Mouse (Mus musculus) liver, embryonic 11.5 days (tissue): Measurements from ENCODE around the gene Pafah2. TPM values are rescaled to one million over a fixed set of nuclear protein-coding genes. Genes with fewer than 3 reads are reported as not detected.

Experiments used
- ATAC-seq: fragments of 200-750 bp; cut with Nextera tagmentation; replicated peaks from 2 replicates; pipeline ENCODE4 v1.8.0; 2017; ENCODE audit warnings: moderate number of reproducible peaks, mild to moderate bottlenecking, moderate TSS enrichment, moderate library complexity; ENCODE audit not compliant: low FRiP score
- DNase-seq: peaks from one replicate; pipeline ENCODE4 v3.0.0-alpha.2; 2017; ENCODE audit warnings: low spot score
- H3K27ac ChIP-seq: fragments of 300-500 bp; sonication (generic); 2 replicates; pipeline ENCODE4 v1.5.1; 2014; ENCODE audit warnings: mild to moderate bottlenecking, low read depth, low read length, control low read depth
- H3K27me3 ChIP-seq: fragments of 300-500 bp; sonication (generic); replicated peaks from 2 replicates; pipeline ENCODE4 v1.6.1; 2014; ENCODE audit warnings: low read length, mixed read lengths; ENCODE audit not compliant: control insufficient read depth, insufficient read depth
- H3K36me3 ChIP-seq: fragments of 300-500 bp; sonication (generic); 2 replicates; pipeline ENCODE4 v1.6.1; 2014; ENCODE audit warnings: mild to moderate bottlenecking, low read length, moderate library complexity, mixed read lengths; ENCODE audit not compliant: control insufficient read depth, insufficient read depth
- H3K4me1 ChIP-seq: fragments of 300-500 bp; sonication (generic); replicated peaks from 2 replicates; pipeline ENCODE4 v1.6.1; 2014; ENCODE audit warnings: low read length, mixed read lengths; ENCODE audit not compliant: control insufficient read depth, insufficient read depth
- H3K4me2 ChIP-seq: fragments of 300-500 bp; sonication (generic); 2 replicates; pipeline ENCODE4 v1.6.1; 2014; ENCODE audit warnings: mild to moderate bottlenecking, control low read depth, moderate library complexity
- H3K4me3 ChIP-seq: fragments of 300-500 bp; sonication (generic); 2 replicates; pipeline ENCODE4 v1.5.1; 2014; ENCODE audit warnings: low read depth, low read length, control low read depth
- H3K9ac ChIP-seq: fragments of 300-500 bp; sonication (generic); 2 replicates; pipeline ENCODE4 v1.6.1; 2014; ENCODE audit warnings: low read depth, low read length, control low read depth
- H3K9me3 ChIP-seq: fragments of 300-500 bp; sonication (generic); 2 replicates; pipeline ENCODE4 v1.6.1; 2016; ENCODE audit warnings: low read length, inconsistent platforms, mixed read lengths; ENCODE audit not compliant: control insufficient read depth
- WGBS: fragments of 180-500 bp; shearing (Covaris S2); extraction: QIAGEN DNeasy Blood & Tissue Kit; methylation state at CpG from one replicate; pipeline ENCODE4 v1.1.7; 2014; 5-methylcytosine and 5-hydroxymethylcytosine counted together
- polyA plus RNA-seq: library from polyadenylated mRNA; unstranded; fragments of >200 nt; fragmentation: Nextera tagmentation; extraction: Ambion mirVana; gene quantifications from 2 replicates; pipeline ENCODE4 v1.2.1, GENCODE M21; 2014

Pafah2 gene
- polyA plus RNA-seq, 1 experiment from 2014 or later = 7.9 TPM

DNA sequence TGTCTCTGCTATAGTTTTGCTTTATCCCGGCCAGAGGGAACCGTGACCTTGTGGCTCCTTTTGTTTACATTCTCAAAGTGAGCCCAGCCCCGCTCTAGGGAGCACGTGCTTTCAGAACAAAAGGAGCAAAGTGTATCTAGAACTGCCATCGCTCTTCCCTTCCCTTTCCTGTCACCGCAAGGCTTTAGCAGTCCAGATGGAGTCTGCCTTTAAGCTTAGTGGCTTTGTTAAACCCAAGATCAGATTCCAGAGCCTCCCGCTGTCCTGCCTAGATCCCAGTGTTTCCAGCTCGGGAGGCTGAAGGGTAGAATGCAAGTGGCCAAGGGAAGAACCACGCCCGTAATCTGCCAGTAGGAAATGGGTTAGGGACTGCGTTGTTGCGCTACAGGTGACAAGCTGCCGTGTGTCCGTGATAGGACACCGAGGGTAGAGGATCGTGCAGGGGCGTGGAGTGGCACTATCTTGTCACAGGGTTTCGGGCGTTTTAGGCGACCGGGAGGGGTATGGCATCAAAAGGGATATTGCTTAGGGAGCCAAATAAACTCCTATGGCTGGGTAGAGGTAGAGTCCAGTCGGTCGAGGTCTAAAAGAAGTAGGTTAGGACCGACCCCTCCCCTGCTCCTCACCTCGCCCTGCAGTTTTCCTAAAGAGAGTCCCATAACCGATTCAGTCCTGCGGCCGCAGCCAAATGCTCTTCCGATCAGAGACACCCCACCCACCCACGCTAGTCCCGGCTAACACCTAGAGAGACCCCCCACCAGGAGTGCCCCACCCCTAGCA lies 71.5 kb downstream of the Pafah2 start:
- ATAC-seq = peak; percentile 22; the same call in 1 of the 2 replicates
- Histone ChIP-seq H3K4me1 (peaks cover 10% of the 10 kb centered on the region), H3K9ac (peak overlapping the region; percentile 96), H3K4me2 (peak overlapping the region; percentile 97), H3K27ac (peak overlapping the region; percentile 85; the same call in 1 of the 2 replicates), H3K36me3 (peaks cover 12% of the 10 kb centered on the region), H3K4me3 (peak overlapping the region; percentile 84), H3K9me3 (no peaks in the 10 kb centered on the region), H3K27me3 (no peaks in the 10 kb centered on the region)
- DNase-seq = no peak
- WGBS = 1% methylated on average over 31 of the region's 31 CpGs

DNA sequence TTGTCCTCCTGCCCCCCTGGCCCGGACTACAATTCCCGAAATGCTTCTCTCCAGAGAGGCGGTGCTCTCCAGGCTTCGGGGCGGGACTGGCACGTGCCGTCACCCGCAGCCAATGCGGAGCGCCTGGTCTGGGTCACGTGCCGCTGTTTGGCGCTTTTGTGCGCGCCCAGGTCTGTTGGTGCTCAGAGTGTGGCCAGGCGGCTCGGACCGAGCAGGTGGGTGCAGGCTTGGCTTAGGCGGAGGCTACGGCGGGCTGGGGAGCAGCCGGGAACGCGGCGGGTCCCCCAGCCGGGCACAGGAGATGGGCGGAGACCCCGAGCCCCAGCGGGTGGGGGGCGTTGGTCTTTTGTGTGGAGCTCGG lies 72.1 kb downstream of the Pafah2 start, which contains the start of gene Stmn1:
Gene Stmn1 (plus strand): TSS at position 106 of the 361 bp plus-strand sequence.
- Histone ChIP-seq H3K4me2 (peak within 1 kb of the TSS; percentile 97), H3K9me3 (no peaks in the 10 kb centered on the region), H3K27ac (peak within 1 kb of the TSS; percentile 85), H3K4me3 (peak within 1 kb of the TSS; percentile 84), H3K36me3 (peaks cover 15% of the 10 kb centered on the region), H3K4me1 (peaks cover 10% of the 10 kb centered on the region), H3K9ac (peak within 1 kb of the TSS; percentile 96), H3K27me3 (no peaks in the 10 kb centered on the region)
- 0% methylated on average over 31 of the region's 31 CpGs for WGBS
- peak; percentile 93 for DNase-seq
- peak; percentile 93 for ATAC-seq

DNA sequence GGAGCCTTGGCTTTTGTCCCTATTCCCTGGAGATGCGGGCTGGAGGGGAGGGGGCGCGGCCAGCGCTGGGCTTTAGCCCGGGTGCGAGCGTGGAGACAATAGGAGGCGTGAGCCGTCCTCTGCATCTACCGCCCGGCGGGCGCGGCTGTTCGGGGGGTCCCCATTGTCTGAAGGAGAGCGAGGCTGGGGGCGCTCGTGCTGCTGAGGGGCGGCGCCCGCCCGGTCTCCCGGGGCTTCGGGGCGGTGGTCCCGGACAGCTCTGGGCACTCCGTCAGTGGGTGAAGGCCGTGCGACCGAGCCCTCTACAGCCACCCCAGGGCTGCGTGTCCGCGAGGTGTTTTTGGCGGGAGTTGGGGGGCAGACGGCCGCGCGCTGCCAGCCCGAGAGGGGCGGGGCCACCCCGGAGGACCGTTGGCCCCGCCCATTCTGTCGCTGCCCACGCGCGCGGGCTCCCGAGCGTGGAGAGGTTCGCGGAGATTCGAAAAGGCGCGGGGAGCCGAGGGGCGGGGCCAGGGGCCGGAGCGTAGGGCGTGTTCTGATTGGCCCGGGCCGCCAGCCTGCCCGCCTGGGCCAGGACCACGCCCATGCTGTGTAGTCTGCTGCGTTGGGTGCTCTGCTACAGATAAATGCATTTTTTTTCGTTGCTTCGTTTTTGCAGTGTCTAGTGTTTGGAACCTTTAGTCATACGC lies 72.6 kb downstream of the Pafah2 start:
- Histone ChIP-seq H3K4me3 (peak overlapping the region; percentile 84), H3K27ac (peak overlapping the region; percentile 85), H3K4me2 (peak overlapping the region; percentile 97), H3K4me1 (peaks cover 10% of the 10 kb centered on the region), H3K27me3 (no peaks in the 10 kb centered on the region), H3K9ac (peak overlapping the region; percentile 96), H3K9me3 (no peaks in the 10 kb centered on the region), H3K36me3 (peaks cover 16% of the 10 kb centered on the region)
- under 1% methylated on average over 67 of the region's 68 CpGs for WGBS
- peak; percentile 96 for DNase-seq
- ATAC-seq = peak; percentile 83

- Histone ChIP-seq H3K27me3 (no peaks in the 10 kb centered on the region), H3K36me3 (peaks cover 22% of the 10 kb centered on the region), H3K4me3 (peak overlapping the region; percentile 84), H3K9ac (peak overlapping the region; percentile 32), H3K9me3 (no peaks in the 10 kb centered on the region), H3K4me1 (peaks cover 7% of the 10 kb centered on the region), H3K27ac (no peak overlapping the region), H3K4me2 (peak overlapping the region; percentile 97)
- DNase-seq (no peak), ATAC-seq (peak; percentile 22; the same call in 1 of the 2 replicates)
- WGBS = 25% methylated on average over 6 of the region's 6 CpGs
Observed at GRCm38 (mm10) chr4:134469341-134469796, 73.2 kb downstream of the Pafah2 start.

- Histone ChIP-seq H3K27ac (no peak overlapping the region), H3K36me3 (peaks cover 27% of the 10 kb centered on the region), H3K27me3 (no peaks in the 10 kb centered on the region), H3K4me1 (peaks cover 7% of the 10 kb centered on the region), H3K9ac (no peak overlapping the region), H3K4me3 (peak overlapping the region; percentile 84; the same call in 1 of the 2 replicates), H3K4me2 (peak overlapping the region; percentile 97), H3K9me3 (no peaks in the 10 kb centered on the region)
- ATAC-seq (no peak), DNase-seq (no peak)
- 78% methylated on average over 3 of the region's 3 CpGs for WGBS
Observed at GRCm38 (mm10) chr4:134469985-134470384, 73.9 kb downstream of the Pafah2 start.

DNA sequence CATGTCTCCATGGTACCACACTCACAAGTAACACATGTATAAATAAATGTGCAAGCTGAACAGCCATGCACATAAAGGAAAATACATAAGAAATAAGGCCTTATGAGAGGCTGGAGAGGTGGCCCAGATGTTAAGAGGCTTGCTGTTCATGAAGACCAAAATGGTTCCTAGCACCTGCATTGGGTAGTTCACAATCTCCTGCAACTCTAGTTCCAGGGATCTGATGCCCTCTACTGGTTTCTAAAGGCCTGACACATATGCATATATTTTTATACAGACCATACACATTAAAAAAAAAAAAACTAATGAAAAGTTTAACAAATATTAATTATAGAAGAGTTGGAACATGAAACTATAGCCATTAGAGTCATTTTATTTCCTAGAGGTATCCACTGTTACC lies 75.3 kb downstream of the Pafah2 start:
- no peak overlapping the region for H3K9ac ChIP-seq
- H3K4me2 ChIP-seq = no peak overlapping the region
- H3K27me3 ChIP-seq = no peaks in the 10 kb centered on the region
- no peak overlapping the region for H3K4me3 ChIP-seq
- peaks cover 34% of the 10 kb centered on the region for H3K36me3 ChIP-seq
- peaks cover 4% of the 10 kb centered on the region for H3K4me1 ChIP-seq
- no peak overlapping the region for H3K27ac ChIP-seq
- no peak for ATAC-seq
- H3K9me3 ChIP-seq = no peaks in the 10 kb centered on the region
- DNase-seq = no peak

GRCm38 (mm10) chr4:134473764-134474163 lies 77.6 kb downstream of the Pafah2 start:
- Histone ChIP-seq H3K27me3 (no peaks in the 10 kb centered on the region), H3K4me2 (no peak overlapping the region), H3K36me3 (peaks cover 35% of the 10 kb centered on the region), H3K9me3 (no peaks in the 10 kb centered on the region), H3K4me3 (no peak overlapping the region), H3K4me1 (peaks cover 4% of the 10 kb centered on the region), H3K9ac (no peak overlapping the region), H3K27ac (no peak overlapping the region)
- ATAC-seq = no peak
- no peak for DNase-seq
- 72% methylated on average over 4 of the region's 4 CpGs for whole genome bisulfite sequencing

DNA sequence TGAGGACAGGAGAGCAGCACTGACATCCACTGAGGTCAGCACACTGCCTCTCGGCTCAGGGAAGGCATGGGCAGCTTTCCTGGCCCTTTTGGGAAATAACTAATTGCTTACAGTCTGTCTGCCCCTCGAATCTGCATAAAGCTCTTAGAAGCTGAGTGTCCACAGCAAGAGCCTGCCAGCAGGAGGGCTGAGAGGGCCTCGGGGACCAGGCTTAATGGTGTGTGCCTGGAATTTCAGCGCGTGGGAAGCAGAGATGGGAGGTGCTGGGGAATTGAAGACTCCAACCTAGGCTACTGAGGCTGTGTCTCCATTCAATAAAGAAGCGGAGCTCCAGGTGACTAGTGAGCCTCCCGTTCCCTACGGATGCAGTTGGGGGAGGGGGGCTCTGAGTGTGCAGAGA lies 78.1 kb downstream of the Pafah2 start:
- ATAC-seq = no peak
- peak overlapping the region; percentile 8; the same call in 1 of the 2 replicates for H3K9ac ChIP-seq
- H3K4me1 ChIP-seq = peaks cover 3% of the 10 kb centered on the region
- H3K9me3 ChIP-seq = no peaks in the 10 kb centered on the region
- H3K36me3 ChIP-seq = peaks cover 35% of the 10 kb centered on the region
- DNase-seq = no peak
- no peaks in the 10 kb centered on the region for H3K27me3 ChIP-seq
- no peak overlapping the region for H3K27ac ChIP-seq
- no peak overlapping the region for H3K4me3 ChIP-seq
- no peak overlapping the region for H3K4me2 ChIP-seq
- WGBS = 86% methylated on average over 8 of the region's 8 CpGs
